Mouse (Mus musculus) CH12.LX (cell line): Measurements from ENCODE around the gene Sptbn1.

Source experiments
- CHD2 ChIP-seq: IDR thresholded peaks from 2 replicates; pipeline ENCODE4 v1.6.1; 2011; ENCODE audit warnings: low read length, improper control_type of control experiment
- CTCF ChIP-seq, 2 experiments: IDR thresholded peaks in 1 of 2; conservative IDR thresholded peaks in 1 of 2; 2 replicates each; pipeline ENCODE4 v1.5.1; 2011 to 2012; ENCODE audit warnings: low read depth in 2 of 2, low read length in 2 of 2, improper control_type of control experiment in 1 of 2, inconsistent platforms in 1 of 2, mild to moderate bottlenecking in 1 of 2, moderate library complexity in 1 of 2
- EP300 ChIP-seq: IDR thresholded peaks from 2 replicates; pipeline ENCODE4 v1.6.1; 2011; ENCODE audit warnings: low read length, improper control_type of control experiment
- HCFC1 ChIP-seq: IDR thresholded peaks from 2 replicates; pipeline ENCODE4 v1.6.1; 2012; ENCODE audit warnings: low read depth, mild to moderate bottlenecking, inconsistent platforms, low read length, improper control_type of control experiment
- MAFK ChIP-seq: IDR thresholded peaks from 2 replicates; pipeline ENCODE4 v1.6.1; 2011; ENCODE audit warnings: low read length, improper control_type of control experiment; ENCODE audit not compliant: insufficient replicate concordance
- MEF2A ChIP-seq: IDR thresholded peaks from 2 replicates; pipeline ENCODE4 v1.6.1; 2014; ENCODE audit warnings: low read depth, mild to moderate bottlenecking, inconsistent platforms, low read length, improper control_type of control experiment, borderline replicate concordance
- POLR2A ChIP-seq: IDR thresholded peaks from 2 replicates; pipeline ENCODE4 v1.6.1; 2011; ENCODE audit warnings: low read depth, mild to moderate bottlenecking, improper control_type of control experiment, low read length
- RAD21 ChIP-seq: IDR thresholded peaks from 2 replicates; pipeline ENCODE4 v1.6.1; 2011; ENCODE audit warnings: low read depth, mild to moderate bottlenecking, low read length, improper control_type of control experiment, moderate library complexity
- RCOR1 ChIP-seq: conservative IDR thresholded peaks from 2 replicates; pipeline ENCODE4 v1.6.1; 2012; ENCODE audit warnings: low read depth, mild to moderate bottlenecking, inconsistent platforms, low read length, improper control_type of control experiment
- TBP ChIP-seq: conservative IDR thresholded peaks from 2 replicates; pipeline ENCODE4 v1.6.1; 2011; ENCODE audit warnings: low read depth, low read length, improper control_type of control experiment
- TCF12 ChIP-seq: IDR thresholded peaks from 2 replicates; pipeline ENCODE4 v1.6.1; 2014; ENCODE audit warnings: low read depth, mild to moderate bottlenecking, inconsistent platforms, low read length, improper control_type of control experiment
- USF1 ChIP-seq: IDR thresholded peaks from 2 replicates; pipeline ENCODE4 v1.6.1; 2014; ENCODE audit warnings: low read depth, mild to moderate bottlenecking, inconsistent platforms, low read length, improper control_type of control experiment

GRCm38 (mm10) chr11:30230330-30230771 lies 37.6 kb downstream of the Sptbn1 start:
- no peak for TF ChIP-seq RCOR1
- TF ChIP-seq CTCF (conservative IDR thresholded peaks at IDR 0.05 in 1 of 2, IDR thresholded peaks at IDR 0.05 in 1 of 2; ENCODE audit: low read depth in 2 of 2, low read length in 2 of 2), result no peak
- TF ChIP-seq EP300, result no peak
- TF ChIP-seq MEF2A, result no peak
- no peak for TF ChIP-seq TBP
- no peak for TF ChIP-seq POLR2A
- no peak for TF ChIP-seq CHD2
- TF ChIP-seq MAFK, result no peak
- TF ChIP-seq USF1, result no peak
- no peak for TF ChIP-seq HCFC1
- TF ChIP-seq RAD21, result no peak
- TF ChIP-seq TCF12, result no peak
